Mouse (Mus musculus): ENCODE results near the gene Gm11492. TPM values are rescaled to one million over a fixed set of nuclear protein-coding genes. Genes with fewer than 3 reads are reported as not detected.

Gm11492 gene
- polyA plus RNA-seq (2015; fragmentation: Nextera tagmentation; extraction: Ambion mirVana) = not detected in 2 replicates

GRCm38 (mm10) chr11:87566501-87566900 is at the start of gene Gm11492:
Gene Gm11492 (plus strand): TSS chr11:87566653.
- Histone ChIP-seq H3K9me3 (replicated peaks) (no peaks in the 10 kb centered on the region), H3K4me1 (peaks cover 18% of the 10 kb centered on the region), H3K9ac (no peak within 1 kb of the TSS), H3K27ac (no peak within 1 kb of the TSS), H3K4me2 (no peak within 1 kb of the TSS), H3K4me3 (replicated peaks) (no peak within 1 kb of the TSS), H3K27me3 (no peaks in the 10 kb centered on the region), H3K36me3 (no peaks in the 10 kb centered on the region)
- 63% methylated on average over 3 of the region's 3 CpGs for WGBS
- ATAC-seq (replicated peaks; ENCODE audit: low FRiP score) = no peak

GRCm38 (mm10) chr11:87519260-87519659 is 47.2 kb upstream of the Gm11492 start:
- no peak overlapping the region for H3K4me2 ChIP-seq
- H3K27me3 ChIP-seq = no peaks in the 10 kb centered on the region
- H3K4me1 ChIP-seq = no peaks in the 10 kb centered on the region
- H3K36me3 ChIP-seq = no peaks in the 10 kb centered on the region
- 11% methylated on average over 2 of the region's 2 CpGs for WGBS
- H3K27ac ChIP-seq = no peak overlapping the region
- no peak for ATAC-seq (replicated peaks; ENCODE audit: low FRiP score)
- no peaks in the 10 kb centered on the region for H3K9me3 ChIP-seq (replicated peaks)
- no peak overlapping the region for H3K4me3 ChIP-seq (replicated peaks)
- no peak overlapping the region for H3K9ac ChIP-seq

DNA sequence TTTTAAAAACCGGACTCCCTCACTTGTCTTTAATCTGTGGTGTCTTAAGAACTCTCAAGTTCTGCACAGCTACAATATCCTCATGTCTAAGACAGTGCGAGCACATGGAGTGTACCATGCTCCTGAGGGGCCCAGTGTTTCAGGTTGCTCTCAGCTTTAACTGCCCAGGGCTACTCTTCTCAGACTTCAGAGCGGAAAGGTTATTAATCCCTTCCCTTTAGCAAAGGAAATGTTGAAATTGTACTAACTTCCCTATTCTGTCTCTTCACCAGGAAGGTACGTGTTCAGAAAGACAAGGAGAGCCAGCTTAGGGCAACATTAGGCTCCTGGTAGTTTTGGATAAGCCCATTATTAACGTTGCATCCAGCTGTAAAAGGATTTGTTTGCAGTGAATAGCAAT is 43.0 kb upstream of the Gm11492 start:
- no peak overlapping the region for H3K4me2 ChIP-seq
- WGBS = 73% methylated on average over 5 of the region's 5 CpGs

GRCm38 (mm10) chr11:87523967-87524366 is 42.5 kb upstream of the Gm11492 start:
- Histone ChIP-seq H3K4me1 (no peaks in the 10 kb centered on the region), H3K9ac (no peak overlapping the region), H3K4me2 (no peak overlapping the region), H3K27ac (no peak overlapping the region), H3K4me3 (replicated peaks) (no peak overlapping the region), H3K27me3 (no peaks in the 10 kb centered on the region), H3K9me3 (replicated peaks) (no peaks in the 10 kb centered on the region), H3K36me3 (no peaks in the 10 kb centered on the region)
- ATAC-seq (replicated peaks; ENCODE audit: low FRiP score) = no peak

More for the DNA sequence above, 43.0 kb upstream of the Gm11492 start:
- Histone ChIP-seq H3K36me3 (no peaks in the 10 kb centered on the region), H3K9me3 (replicated peaks) (no peaks in the 10 kb centered on the region), H3K4me1 (no peaks in the 10 kb centered on the region), H3K27ac (no peak overlapping the region), H3K9ac (no peak overlapping the region), H3K4me3 (replicated peaks) (no peak overlapping the region), H3K27me3 (no peaks in the 10 kb centered on the region)
- no peak for ATAC-seq (replicated peaks; ENCODE audit: low FRiP score)

- Histone ChIP-seq H3K9ac (no peak overlapping the region), H3K4me3 (replicated peaks) (no peak overlapping the region), H3K4me1 (no peaks in the 10 kb centered on the region), H3K27me3 (no peaks in the 10 kb centered on the region), H3K9me3 (replicated peaks) (no peaks in the 10 kb centered on the region), H3K4me2 (no peak overlapping the region), H3K36me3 (no peaks in the 10 kb centered on the region), H3K27ac (no peak overlapping the region)
- ATAC-seq (replicated peaks; ENCODE audit: low FRiP score) = no peak
These were observed 41.7 kb upstream of the Gm11492 start for GRCm38 (mm10) chr11:87524780-87525179.

- WGBS = 72% methylated on average over 3 of the region's 3 CpGs
- H3K36me3 ChIP-seq = no peaks in the 10 kb centered on the region
- H3K27me3 ChIP-seq = no peaks in the 10 kb centered on the region
- H3K4me3 ChIP-seq (replicated peaks) = no peak overlapping the region
- H3K9me3 ChIP-seq (replicated peaks) = no peaks in the 10 kb centered on the region
- H3K4me1 ChIP-seq = no peaks in the 10 kb centered on the region
- no peak overlapping the region for H3K27ac ChIP-seq
- no peak overlapping the region for H3K4me2 ChIP-seq
- no peak for ATAC-seq (replicated peaks; ENCODE audit: low FRiP score)
- H3K9ac ChIP-seq = no peak overlapping the region
These were observed 39.1 kb upstream of the Gm11492 start for GRCm38 (mm10) chr11:87527364-87527763.

DNA sequence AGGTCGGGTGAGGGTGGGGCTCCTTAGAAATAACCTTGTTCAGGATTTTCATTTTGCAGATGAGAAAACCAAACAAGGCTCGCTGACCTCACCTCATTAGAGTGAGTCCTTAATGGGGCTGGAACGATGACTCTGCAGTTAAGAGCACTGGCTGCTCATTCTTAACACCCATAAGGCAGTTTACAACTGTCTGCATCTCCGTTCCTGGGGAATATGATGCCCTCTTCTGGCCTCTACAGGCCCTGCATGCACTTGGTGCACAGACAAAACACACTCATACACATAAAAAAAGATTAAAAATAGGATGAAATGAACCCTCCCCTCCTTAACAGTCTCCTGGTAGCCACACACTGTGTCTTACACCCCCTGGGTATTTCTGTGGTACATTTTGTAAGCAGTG is 38.5 kb upstream of the Gm11492 start:
- Histone ChIP-seq H3K27me3 (no peaks in the 10 kb centered on the region), H3K9ac (no peak overlapping the region), H3K36me3 (no peaks in the 10 kb centered on the region), H3K4me1 (no peaks in the 10 kb centered on the region), H3K4me2 (no peak overlapping the region), H3K27ac (no peak overlapping the region), H3K4me3 (replicated peaks) (no peak overlapping the region), H3K9me3 (replicated peaks) (no peaks in the 10 kb centered on the region)
- 45% methylated on average over 4 of the region's 4 CpGs for whole genome bisulfite sequencing
- ATAC-seq (replicated peaks; ENCODE audit: low FRiP score) = no peak

DNA sequence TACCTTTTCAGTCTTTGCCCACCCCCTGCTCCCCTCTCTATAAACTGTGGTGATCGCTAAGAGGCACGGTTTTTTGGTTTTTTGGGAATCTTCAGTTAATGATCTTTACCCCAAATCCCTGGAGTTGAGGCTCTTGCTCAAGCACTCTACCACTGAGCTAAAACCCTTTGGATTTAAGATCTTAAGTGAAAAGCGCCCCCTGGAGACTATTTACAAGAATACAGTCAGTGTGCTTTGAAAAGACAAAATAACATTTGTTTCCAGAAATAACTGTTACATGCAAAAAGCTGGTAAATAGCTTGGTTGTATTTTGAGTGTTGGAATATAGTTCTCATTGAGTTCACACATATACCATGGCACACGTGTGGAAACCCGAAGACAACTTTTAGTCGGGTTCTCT is 34.8 kb upstream of the Gm11492 start:
- no peak overlapping the region for H3K4me3 ChIP-seq (replicated peaks)
- no peak overlapping the region for H3K9ac ChIP-seq
- no peak overlapping the region for H3K4me2 ChIP-seq
- 55% methylated on average over 6 of the region's 6 CpGs for whole genome bisulfite sequencing
- no peaks in the 10 kb centered on the region for H3K4me1 ChIP-seq
- no peaks in the 10 kb centered on the region for H3K9me3 ChIP-seq (replicated peaks)
- ATAC-seq (replicated peaks; ENCODE audit: low FRiP score) = no peak
- no peak overlapping the region for H3K27ac ChIP-seq
- no peaks in the 10 kb centered on the region for H3K36me3 ChIP-seq
- no peaks in the 10 kb centered on the region for H3K27me3 ChIP-seq

- Histone ChIP-seq H3K36me3 (no peaks in the 10 kb centered on the region), H3K27me3 (no peaks in the 10 kb centered on the region), H3K9me3 (replicated peaks) (no peaks in the 10 kb centered on the region), H3K4me3 (replicated peaks) (no peak overlapping the region), H3K4me1 (0 out of 2 replicates have a peak, but pooled peaks cover 8% of the 10 kb centered on the region), H3K9ac (no peak overlapping the region), H3K27ac (no peak overlapping the region), H3K4me2 (no peak overlapping the region)
- no peak for ATAC-seq (replicated peaks; ENCODE audit: low FRiP score)
- WGBS = 23% methylated on average over 8 of the region's 8 CpGs
These were observed 24.2 kb upstream of the Gm11492 start for GRCm38 (mm10) chr11:87542285-87542684.

DNA sequence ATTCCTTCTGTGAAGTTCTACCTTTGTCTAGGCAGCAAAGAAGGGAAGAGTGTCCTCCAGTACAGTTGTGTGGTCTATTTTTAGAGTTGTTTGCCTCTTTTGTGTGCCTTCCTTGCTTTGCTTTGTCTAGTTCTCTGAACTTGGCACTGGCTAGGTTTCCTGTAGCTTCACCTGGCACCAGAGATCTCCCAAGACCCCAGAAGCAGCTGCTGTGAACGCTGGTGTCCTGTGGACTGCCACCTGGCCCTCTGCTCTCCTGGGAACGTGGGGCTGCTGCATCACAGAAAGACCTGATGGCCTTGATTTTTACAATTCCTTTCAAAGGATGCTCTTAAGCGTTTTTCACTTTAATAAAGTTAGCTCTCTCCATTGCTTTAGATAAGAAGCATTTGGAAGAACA is 23.5 kb upstream of the Gm11492 start:
- ATAC-seq (replicated peaks; ENCODE audit: low FRiP score) = no peak
- no peak overlapping the region for H3K4me2 ChIP-seq
- no peak overlapping the region for H3K9ac ChIP-seq
- H3K4me3 ChIP-seq (replicated peaks) = no peak overlapping the region
- H3K4me1 ChIP-seq = 0 out of 2 replicates have a peak, but pooled peaks cover 8% of the 10 kb centered on the region
- H3K9me3 ChIP-seq (replicated peaks) = no peaks in the 10 kb centered on the region
- H3K36me3 ChIP-seq = no peaks in the 10 kb centered on the region
- no peak overlapping the region for H3K27ac ChIP-seq
- no peaks in the 10 kb centered on the region for H3K27me3 ChIP-seq
- WGBS = 63% methylated on average over 3 of the region's 3 CpGs

DNA sequence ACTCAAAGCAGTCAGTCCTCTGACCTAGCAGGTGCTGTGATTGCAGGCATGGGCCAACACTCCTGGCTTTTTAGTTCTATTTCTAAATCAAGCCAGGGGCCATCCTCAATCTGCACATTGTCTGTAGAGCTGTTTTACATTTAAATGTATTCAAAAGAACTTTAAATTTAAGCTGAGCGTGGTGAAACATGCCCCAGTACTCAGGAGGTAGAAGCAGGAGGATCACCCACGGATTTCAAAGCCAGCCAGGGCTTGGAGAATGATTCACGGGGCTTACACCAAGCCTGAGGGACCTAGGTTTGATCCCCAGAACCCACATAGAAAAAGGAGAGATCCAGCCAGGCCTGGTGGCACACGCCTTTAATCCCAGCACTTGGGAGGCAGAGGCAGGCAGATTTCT is 13.1 kb upstream of the Gm11492 start:
- Histone ChIP-seq H3K4me2 (no peak overlapping the region), H3K27me3 (no peaks in the 10 kb centered on the region), H3K4me3 (replicated peaks) (no peak overlapping the region), H3K4me1 (0 out of 2 replicates have a peak, but pooled peaks cover 8% of the 10 kb centered on the region), H3K9ac (no peak overlapping the region), H3K27ac (no peak overlapping the region), H3K36me3 (no peaks in the 10 kb centered on the region), H3K9me3 (replicated peaks) (no peaks in the 10 kb centered on the region)
- ATAC-seq (replicated peaks; ENCODE audit: low FRiP score) = no peak
- WGBS = 75% methylated on average over 4 of the region's 4 CpGs

- H3K9ac ChIP-seq = no peak overlapping the region
- no peak overlapping the region for H3K4me3 ChIP-seq (replicated peaks)
- ATAC-seq (replicated peaks; ENCODE audit: low FRiP score) = no peak
- no peak overlapping the region for H3K27ac ChIP-seq
- H3K4me1 ChIP-seq = 0 out of 2 replicates have a peak, but pooled peaks cover 8% of the 10 kb centered on the region
- WGBS = 56% methylated on average over 5 of the region's 5 CpGs
- no peaks in the 10 kb centered on the region for H3K36me3 ChIP-seq
- no peaks in the 10 kb centered on the region for H3K9me3 ChIP-seq (replicated peaks)
- H3K4me2 ChIP-seq = no peak overlapping the region
- no peaks in the 10 kb centered on the region for H3K27me3 ChIP-seq
These were observed 12.1 kb upstream of the Gm11492 start for GRCm38 (mm10) chr11:87554386-87554785.

GRCm38 (mm10) chr11:87555106-87555703 is 11.2 kb upstream of the Gm11492 start:
- WGBS = 53% methylated on average over 2 of the region's 2 CpGs
- Histone ChIP-seq H3K27ac (no peak overlapping the region), H3K9ac (no peak overlapping the region), H3K4me2 (no peak overlapping the region), H3K4me3 (replicated peaks) (no peak overlapping the region), H3K36me3 (no peaks in the 10 kb centered on the region), H3K27me3 (no peaks in the 10 kb centered on the region), H3K4me1 (0 out of 2 replicates have a peak, but pooled peaks cover 8% of the 10 kb centered on the region), H3K9me3 (replicated peaks) (no peaks in the 10 kb centered on the region)
- ATAC-seq (replicated peaks; ENCODE audit: low FRiP score) = no peak

Data from kidney, embryonic 15.5 days (tissue).